Mouse (Mus musculus) embryonic stem cell, embryonic (primary cell): ENCODE results near the gene Gata5.

Experiments
- CTCF ChIA-PET, 4 experiments: fragments of 300-600 bp in 2 of 4; fragments of 350-600 bp in 2 of 4; sonication (Branson Sonifier 250); formaldehyde crosslinking; loops; one replicate each; lab custom pipeline; 2022; ENCODE audit warnings: inconsistent platforms in 2 of 4; lab: Charles Lee
- POLR2A ChIA-PET, 4 experiments: fragments of 300-600 bp in 2 of 4; fragments of 350-600 bp in 2 of 4; sonication (Branson Sonifier 250); formaldehyde crosslinking; loops; one replicate each; lab custom pipeline; 2022; ENCODE audit warnings: antibody characterized with exemption in 4 of 4, inconsistent platforms in 1 of 4; lab: Charles Lee

Gene Gata5

DNA sequence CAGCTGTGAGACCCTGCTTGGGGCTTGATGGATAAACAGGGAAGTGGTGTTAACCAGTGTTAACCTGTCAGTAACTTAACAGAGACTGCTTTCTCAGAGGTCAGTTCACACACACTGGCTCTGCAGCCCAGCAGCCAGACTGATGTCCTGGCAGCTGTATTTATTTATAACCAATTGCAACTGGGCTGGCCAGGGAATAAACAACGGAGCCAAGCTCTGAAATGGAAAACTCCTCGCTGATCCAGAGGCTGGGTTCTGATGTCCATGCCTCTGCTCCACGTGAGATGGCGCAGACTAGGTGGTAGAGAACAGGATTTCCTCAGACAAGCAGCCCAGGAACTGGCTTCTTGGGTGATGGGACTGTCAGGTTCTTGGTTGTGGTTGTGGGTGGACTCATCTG, 42.5 kb downstream of the Gata5 start:
- CTCF ChIA-PET = interaction anchor here in 3 of 4 experiments (1.4 to 4.4 kb wide), 3 partner anchors 16 kb away, joined by 4 to 30 read pairs (median 5); no protein-coding TSS in a partner anchor
- POLR2A ChIA-PET = interaction anchor here in 3 of 4 experiments (0.7 to 4.8 kb wide), 9 partner anchors 9 to 1195 kb away, joined by 3 to 23 read pairs (median 3); partner anchors contain the start of genes Rps21 (in 1 of the 3) and Slco4a1 (in 1 of the 3)

DNA sequence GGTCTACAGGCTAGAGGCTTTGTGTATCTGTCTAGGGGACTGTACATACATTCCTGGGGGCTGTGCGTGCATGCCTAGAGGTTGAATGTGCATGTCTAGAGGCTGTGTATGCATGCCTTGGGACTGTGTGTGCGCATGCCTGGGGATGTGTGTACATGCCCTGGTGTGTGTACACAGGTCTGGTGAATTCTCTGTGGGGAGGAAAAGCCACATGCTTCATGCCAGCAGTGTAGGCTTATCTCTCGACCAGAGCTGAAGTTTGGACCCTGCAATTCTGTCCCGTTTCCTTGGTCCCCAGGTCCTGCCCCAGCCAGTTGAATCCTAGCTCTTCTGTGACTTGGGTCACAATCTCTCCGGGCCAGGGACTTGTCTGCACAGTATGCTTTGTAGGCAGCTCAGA, 42.9 kb downstream of the Gata5 start:
- CTCF ChIA-PET = interaction anchor here (0.7 to 4.4 kb wide), 4 partner anchors 15 to 22 kb away, joined by 3 to 30 read pairs (median 4); no protein-coding TSS in a partner anchor
- POLR2A ChIA-PET = interaction anchor here in 3 of 4 experiments (0.8 to 4.8 kb wide), 9 partner anchors 10 to 165 kb away, joined by 3 to 23 read pairs (median 5); partner anchors contain the start of genes Rps21 (in 2 of the 3) and Slco4a1 (in 1 of the 3)

DNA sequence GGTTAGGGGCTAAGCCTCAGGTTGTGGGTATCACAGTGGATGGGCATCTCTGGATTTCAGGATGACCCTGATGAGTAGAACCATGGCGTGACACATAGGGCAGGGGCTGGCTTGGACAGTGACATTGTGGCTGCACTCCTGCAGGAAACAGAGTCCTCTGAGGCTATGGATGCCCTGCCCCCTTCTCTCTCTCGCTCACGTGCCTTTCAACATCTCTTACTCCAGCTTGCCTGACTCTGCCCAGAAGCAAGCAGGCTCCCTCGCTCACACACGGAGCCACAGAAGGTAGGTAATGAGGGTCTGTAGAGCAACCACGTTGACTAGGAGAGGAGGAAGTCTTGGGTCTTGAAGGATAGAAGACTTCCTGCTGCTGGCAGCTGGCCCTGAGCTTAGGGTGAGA, 44.0 kb downstream of the Gata5 start:
- CTCF ChIA-PET = interaction anchor here (1.8 to 4.4 kb wide), 4 partner anchors 14 to 15 kb away, joined by 5 to 30 read pairs (median 10); no protein-coding TSS in a partner anchor
- POLR2A ChIA-PET = interaction anchor here in 3 of 4 experiments (0.6 to 4.9 kb wide), 9 partner anchors 9 to 845 kb away, joined by 3 to 43 read pairs (median 11); partner anchors contain the start of genes Rps21 (in 2 of the 3), Cables2 (in 1 of the 3), Kcnq2 (in 1 of the 3) and Slco4a1 (in 1 of the 3)

DNA sequence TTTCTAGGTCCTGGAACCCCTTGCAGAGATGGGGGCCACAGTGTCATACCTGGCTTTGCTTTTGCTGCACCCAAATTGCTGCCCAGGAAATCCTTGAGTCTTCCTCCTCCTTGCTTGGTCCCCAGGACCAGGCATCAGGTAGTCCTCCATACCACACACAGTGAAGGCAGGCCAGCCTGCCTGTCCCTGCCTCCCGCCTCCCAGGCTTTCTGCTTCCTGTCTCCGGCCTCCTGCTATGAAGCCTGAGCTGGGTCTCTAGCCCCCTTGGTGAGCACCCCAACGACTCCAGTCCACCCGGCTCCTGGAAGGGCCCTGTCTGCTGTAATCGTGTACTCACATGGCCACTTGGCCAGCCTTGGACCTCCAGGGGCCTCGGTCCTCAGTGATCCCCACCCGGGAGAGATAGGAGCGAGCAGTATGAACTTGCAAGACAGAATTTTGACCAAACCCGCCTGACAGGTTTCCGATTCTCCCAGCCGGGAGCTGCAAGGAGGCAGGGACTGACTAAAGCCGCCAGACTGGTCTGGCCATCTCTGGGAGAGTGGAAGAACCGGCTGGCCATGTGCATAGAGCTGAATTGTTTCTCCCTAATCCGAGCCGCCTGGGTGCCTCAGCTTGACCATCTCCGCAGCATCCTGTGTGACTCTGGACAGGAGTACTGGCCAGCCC, 44.9 kb downstream of the Gata5 start, which contains the start of gene Rbbp8nl:
TSS of gene Rbbp8nl (minus strand) at position 440 of the 669 bp plus-strand sequence.
- ChIA-PET POLR2A (interaction anchor here in 3 of 4 experiments (0.5 to 4.9 kb wide), 15 partner anchors 8 to 846 kb away, joined by 3 to 43 read pairs (median 5); partner anchors contain the start of genes Rps21 (in 2 of the 3), Cables2 (in 1 of the 3) and Kcnq2 (in 1 of the 3)), CTCF (interaction anchor here in 3 of 4 experiments (1.5 to 4.4 kb wide), 4 partner anchors 14 to 219 kb away, joined by 3 to 30 read pairs (median 10); partner anchors contain the start of gene Mtg2 (in 1 of the 3))

DNA sequence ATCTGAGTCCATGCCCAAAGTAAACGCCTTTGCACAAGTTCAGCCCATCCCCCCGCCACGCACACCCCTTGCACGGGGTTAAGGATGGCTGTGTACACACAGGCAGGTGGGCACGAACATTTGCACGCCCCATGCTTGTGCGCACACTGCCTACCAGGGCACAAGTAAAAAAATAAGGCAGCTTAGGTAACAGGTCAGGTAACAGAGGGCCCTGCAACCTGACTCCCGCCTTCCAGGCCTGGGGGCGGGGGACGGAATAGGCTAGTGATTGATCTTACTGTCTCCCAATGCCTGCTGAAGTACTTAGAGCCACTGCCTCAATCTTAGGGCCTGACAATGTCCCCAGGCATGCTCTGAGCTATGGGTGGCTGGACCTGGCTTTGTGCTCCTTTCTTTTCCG, 45.5 kb downstream of the Gata5 start:
- POLR2A ChIA-PET = interaction anchor here in 3 of 4 experiments (0.5 to 4.9 kb wide), 13 partner anchors 9 to 530 kb away, joined by 3 to 43 read pairs (median 6); partner anchors contain the start of genes Rps21 (in 2 of the 3) and Cables2 (in 1 of the 3)
- CTCF ChIA-PET = interaction anchor here in 3 of 4 experiments (0.6 to 4.4 kb wide), 5 partner anchors 13 to 664 kb away, joined by 3 to 30 read pairs (median 3); partner anchors contain the start of gene Mtg2 (in 1 of the 3)

DNA sequence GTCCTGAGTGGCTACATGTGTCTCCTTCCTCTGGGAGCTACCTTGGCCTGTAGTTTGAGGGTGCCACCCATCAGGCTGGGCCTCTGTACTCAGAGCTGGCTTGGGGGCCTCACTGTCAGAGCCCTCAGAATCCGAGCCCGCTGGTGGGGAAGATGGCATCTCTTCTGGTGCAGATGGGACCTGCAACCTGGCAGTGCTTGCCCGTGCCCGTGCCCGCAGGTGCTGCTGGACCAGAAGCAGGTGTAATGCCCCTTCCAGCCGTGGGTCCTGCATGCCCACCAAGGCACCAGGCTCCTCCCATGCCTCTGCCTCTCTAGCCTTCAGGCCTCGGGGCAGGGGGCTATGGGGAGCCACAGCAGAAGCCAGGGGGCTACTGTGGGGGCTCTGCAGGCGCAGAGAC, 55.2 kb downstream of the Gata5 start:
- ChIA-PET POLR2A (interaction anchor here in 3 of 4 experiments (0.6 to 2.8 kb wide), 7 partner anchors 9 to 61 kb away, joined by 3 to 20 read pairs (median 4); partner anchors contain the start of genes Rbbp8nl (in 2 of the 3) and Rps21 (in 2 of the 3)), CTCF (interaction anchor here in 3 of 4 experiments (0.6 to 1.2 kb wide), 6 partner anchors 33 to 288 kb away, joined by 3 to 6 read pairs (median 4); no protein-coding TSS in a partner anchor)

DNA sequence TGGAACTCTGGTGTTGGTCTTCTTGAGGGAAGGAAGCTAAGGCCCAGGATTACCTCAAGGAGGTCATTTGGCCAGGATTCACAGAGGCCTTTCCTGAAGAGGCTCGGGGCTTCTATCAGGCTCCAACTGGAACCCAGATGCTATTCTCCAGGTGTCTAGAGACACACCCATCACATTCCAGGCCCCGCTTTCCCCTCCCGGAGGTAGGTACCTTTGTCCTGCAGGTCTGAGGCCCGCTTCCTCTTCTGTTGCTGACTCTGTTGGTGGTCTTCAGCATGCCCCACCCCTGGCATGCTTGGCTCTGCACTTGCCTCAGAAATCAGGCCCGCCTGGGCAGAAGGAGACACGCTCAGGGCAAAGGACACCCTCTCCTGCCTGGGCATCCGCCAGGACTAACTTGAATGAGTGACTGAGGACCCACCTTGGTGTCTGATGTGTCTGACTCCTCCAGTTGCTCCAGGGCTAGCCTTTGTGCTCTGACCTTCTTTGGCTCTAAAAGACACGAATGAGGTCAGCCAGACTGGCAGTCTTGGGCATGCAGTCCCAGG, 56.7 kb downstream of the Gata5 start:
- ChIA-PET CTCF (interaction anchor here in 2 of 4 experiments (0.8 to 3.9 kb wide), 5 partner anchors 69 to 428 kb away, joined by 3 to 110 read pairs (median 5); no protein-coding TSS in a partner anchor), POLR2A (interaction anchor here in 3 of 4 experiments (0.7 to 10.3 kb wide), 17 partner anchors 10 to 428 kb away, joined by 3 to 268 read pairs (median 4); partner anchors contain the start of genes Rps21 (in 2 of the 3), Lama5 (in 1 of the 3), Rbbp8nl (in 1 of the 3) and Slco4a1 (in 1 of the 3))

DNA sequence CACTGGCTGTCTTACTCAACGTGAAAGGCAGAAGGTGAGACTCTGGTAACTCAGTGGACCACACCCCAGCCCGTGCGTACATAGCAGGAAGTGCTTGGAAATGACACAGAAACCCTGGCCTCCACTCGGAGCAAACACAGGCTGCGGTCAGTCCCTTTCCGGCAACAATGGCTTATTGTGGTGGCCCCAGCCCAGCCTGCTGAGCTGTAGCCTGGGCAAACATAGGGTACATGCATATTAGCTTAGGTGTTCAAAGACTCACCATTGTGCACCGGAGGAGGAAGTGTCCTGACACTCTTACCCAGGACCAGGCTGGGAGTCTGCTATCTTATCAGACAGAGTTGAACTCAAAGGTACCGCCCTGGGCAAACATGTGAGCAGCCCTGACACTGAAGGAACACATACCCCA, 57.6 kb downstream of the Gata5 start:
- POLR2A ChIA-PET = interaction anchor here in 3 of 4 experiments (0.8 to 10.3 kb wide), 25 partner anchors 12 to 305 kb away, joined by 3 to 268 read pairs (median 7); partner anchors contain the start of genes Rps21 (in 3 of the 3), Gata5 (in 1 of the 3), Lama5 (in 1 of the 3) and Osbpl2 (in 1 of the 3)
- CTCF ChIA-PET = interaction anchor here in 3 of 4 experiments (0.6 to 3.9 kb wide), 14 partner anchors 10 to 735 kb away, joined by 3 to 110 read pairs (median 8); partner anchors contain the start of genes Rbbp8nl (in 2 of the 3) and Gata5 (in 1 of the 3)

DNA sequence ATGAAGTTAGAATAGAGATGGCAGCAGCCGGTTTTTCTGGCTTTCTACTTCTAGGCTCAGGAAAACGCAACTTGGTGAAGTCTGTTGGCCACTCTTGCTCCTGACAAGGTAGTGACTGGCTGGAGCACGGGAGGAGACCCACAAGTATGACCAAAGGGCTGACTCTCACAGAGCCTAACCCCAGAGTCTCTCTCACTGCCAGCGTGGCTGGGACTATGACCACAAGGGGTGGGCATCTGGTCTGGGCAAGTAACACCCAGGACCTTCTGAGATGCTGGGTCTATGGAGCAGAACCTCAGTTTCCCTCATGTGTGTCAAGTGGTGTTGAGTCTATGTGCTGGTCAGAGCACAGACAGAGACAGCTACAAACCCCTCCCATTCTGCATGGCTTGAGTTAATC, 58.1 kb downstream of the Gata5 start:
- CTCF ChIA-PET = interaction anchor here (0.5 to 3.9 kb wide), 105 partner anchors 8 to 678 kb away, joined by 3 to 110 read pairs (median 4); partner anchors contain the start of genes Gata5 (in 3 of the 4), Rbbp8nl (in 3 of the 4), Osbpl2 (in 2 of the 4) and Mrgbp (in 1 of the 4)
- POLR2A ChIA-PET = interaction anchor here in 3 of 4 experiments (0.5 to 10.3 kb wide), 80 partner anchors 8 to 824 kb away, joined by 3 to 268 read pairs (median 4); partner anchors contain the start of genes Rps21 (in 3 of the 3), Osbpl2 (in 2 of the 3), Rbbp8nl (in 2 of the 3) and Gata5 (in 1 of the 3)

DNA sequence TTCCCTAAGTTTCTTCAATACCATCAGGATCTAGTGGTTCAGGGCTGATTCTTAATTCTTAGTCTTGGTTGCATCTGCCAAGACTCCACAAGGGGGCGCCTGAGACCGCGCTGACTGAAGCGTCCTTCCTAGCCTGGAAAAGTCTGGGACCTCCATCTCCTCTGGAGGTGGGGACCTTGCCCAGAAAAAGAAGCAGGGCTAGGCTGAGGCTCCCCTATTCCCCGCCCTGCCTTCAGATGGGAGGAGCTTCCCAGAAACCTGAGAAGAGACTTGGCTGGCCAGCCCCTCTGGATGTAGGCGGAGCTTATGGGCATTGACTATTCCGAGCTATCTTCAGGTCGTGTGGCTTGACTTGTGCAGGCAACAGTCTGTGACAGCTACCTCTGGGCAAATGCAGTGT, 58.7 kb downstream of the Gata5 start:
- ChIA-PET CTCF (interaction anchor here (0.5 to 3.9 kb wide), 107 partner anchors 8 to 679 kb away, joined by 3 to 110 read pairs (median 4); partner anchors contain the start of genes Gata5 (in 3 of the 4), Rbbp8nl (in 3 of the 4), Osbpl2 (in 2 of the 4) and Mrgbp (in 1 of the 4)), POLR2A (interaction anchor here in 3 of 4 experiments (0.5 to 10.3 kb wide), 85 partner anchors 9 to 880 kb away, joined by 3 to 268 read pairs (median 4); partner anchors contain the start of genes Rps21 (in 3 of the 3), Osbpl2 (in 2 of the 3), Rbbp8nl (in 2 of the 3) and Adrm1 (in 1 of the 3))
